Mouse (Mus musculus): ENCODE measurements at regions not wholly inside any gene's neighbourhood (a gene's known extent, or its start where the extent isn't known, plus 50 kb on each side); places are given as distances from the start of the nearest gene placed in this dataset.

DNA sequence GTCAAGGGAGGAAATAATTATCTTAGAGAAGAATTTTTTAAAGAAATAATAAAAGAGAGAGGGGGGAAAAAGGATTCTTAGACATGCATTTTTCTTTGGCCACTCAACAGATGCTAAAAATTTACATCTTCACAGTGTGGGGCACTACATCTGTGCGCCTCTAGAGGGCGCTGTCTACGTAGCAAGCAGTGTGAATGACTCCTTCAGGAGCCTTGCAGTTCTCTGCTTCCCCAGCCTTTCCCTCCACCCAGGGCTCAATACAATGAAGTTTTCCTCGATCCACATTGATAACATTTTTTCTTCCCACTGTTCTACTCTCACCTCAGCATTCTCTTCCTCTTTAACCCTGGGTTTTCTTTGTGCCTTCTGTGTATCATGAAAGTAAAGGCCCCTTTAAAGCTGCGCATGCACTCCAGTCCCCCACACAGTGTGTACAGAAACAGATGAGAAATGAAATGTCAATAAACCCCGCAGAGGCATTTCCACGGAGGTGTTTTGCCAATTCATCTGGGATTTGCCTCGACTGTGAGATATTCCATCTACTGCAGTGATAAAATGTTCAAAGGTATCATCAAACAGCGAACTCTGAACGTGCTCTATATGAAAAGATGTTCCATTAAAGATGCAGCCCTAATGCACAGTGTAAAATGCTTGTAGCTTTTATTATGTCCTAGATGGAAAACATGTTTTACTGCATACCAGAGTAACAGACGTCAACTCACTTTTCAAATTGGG is 181.2 kb downstream of the Rdh14 start:
- in situ Hi-C loops (cut with MboI; ENCODE audit: low sequenced_read_pairs): no loop called here

- in situ Hi-C loops (cut with MboI; ENCODE audit: low sequenced_read_pairs): no loop called here
Observed at GRCm38 (mm10) chr12:10572378-10572650, 181.7 kb downstream of the Rdh14 start.

GRCm38 (mm10) chr12:10573381-10573780 is 182.8 kb downstream of the Rdh14 start:
- in situ Hi-C loops (cut with MboI; ENCODE audit: low sequenced_read_pairs): no loop called here

DNA sequence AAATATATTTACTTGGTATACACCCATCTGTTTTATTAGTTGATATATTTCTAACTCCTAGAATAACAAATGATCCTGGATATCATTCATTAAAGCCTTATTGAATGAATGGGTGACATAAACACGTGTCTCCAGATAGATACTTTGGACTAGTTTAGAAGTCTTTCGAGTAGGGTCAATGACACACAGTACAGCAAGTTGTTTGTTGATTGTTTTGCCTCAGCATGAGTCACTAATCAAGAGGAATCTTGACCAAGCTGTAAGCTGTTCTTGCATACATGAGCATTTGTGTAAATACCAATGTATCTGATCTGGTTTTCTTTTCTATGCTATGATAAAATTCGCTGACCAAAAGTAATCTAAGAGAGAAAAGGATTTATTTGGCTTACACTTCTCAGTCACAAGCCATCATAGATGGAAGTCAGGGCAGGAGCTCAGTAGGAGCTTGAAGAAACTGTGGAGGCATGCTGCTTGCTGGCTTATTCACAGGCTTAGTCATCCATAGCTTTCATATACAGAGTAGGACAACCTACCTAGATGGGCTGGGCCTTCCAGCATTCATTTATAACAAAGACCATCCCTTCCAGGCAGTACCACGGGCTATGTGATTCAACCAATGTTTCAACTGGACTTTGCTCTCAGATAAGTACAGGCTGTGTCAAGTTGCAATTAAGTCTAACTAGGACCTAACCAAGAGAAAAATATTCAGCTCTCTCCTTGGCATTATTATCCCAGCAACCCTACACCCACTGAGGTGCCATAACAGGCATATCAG is 192.5 kb downstream of the Rdh14 start:
- in situ Hi-C loops (cut with MboI; ENCODE audit: low sequenced_read_pairs): no loop called here

- in situ Hi-C loops (cut with MboI; ENCODE audit: low sequenced_read_pairs): no loop called here
Observed at GRCm38 (mm10) chr12:10584026-10584425, 193.5 kb downstream of the Rdh14 start.

DNA sequence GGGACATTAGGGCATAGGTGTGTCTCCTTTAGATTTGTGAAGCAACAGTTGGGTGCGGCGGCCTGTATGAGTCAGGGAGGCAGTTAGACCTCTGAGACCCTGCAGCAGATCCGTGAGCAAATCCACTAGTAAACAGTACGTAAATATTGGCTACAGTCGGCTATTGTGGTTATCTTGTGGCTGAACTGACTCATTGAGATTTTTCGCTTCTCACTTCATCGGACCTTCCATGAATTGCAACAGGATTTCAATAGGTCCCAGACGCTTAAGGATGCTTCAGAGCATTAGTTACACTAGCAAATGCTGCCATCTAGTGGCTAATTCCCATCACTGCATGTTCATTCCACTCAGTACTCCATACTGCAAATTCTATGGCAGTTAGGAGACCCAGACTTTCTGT is 199.0 kb downstream of the Rdh14 start:
- in situ Hi-C loops (cut with MboI; ENCODE audit: low sequenced_read_pairs): no loop called here

DNA sequence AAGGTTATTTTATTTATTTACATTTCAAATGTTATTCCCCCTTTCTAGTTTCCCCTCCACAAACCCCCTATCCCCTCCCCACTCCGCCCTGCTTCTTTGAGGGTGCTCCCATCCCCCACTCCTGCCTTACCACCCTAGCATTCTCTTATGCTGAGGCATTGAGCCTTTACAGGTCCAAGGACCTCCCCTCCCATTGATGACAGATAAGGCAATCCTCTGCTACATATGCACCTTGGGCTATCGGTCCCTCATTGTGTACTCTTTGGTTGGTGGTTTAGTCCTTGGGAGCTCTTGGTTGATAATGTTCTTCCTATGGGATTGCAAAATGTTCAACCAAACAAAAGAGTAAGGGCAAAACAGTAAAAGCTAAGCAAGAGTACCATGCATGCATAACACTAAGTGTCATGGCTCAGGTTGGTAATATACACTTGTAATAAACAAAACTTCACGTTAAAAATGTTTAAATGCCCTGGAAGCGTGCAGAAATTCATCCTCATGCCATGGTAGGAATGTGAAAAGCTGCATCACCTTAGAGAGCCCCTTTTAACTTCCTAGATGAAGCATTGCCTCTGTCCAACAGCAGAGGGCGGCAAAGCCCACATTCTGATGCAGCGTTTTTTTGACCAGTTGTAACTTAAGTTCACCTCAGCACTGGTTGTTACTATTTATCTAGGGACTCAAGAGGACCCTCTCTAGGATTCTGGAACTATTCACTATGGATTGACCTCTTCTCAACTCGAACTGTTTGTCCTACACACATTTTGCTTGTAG is 207.6 kb downstream of the Rdh14 start:
- in situ Hi-C loops (cut with MboI; ENCODE audit: low sequenced_read_pairs): loop anchor here (10.0 kb wide), 1 partner anchor 577 kb away; no protein-coding TSS in a partner anchor

GRCm38 (mm10) chr12:10600111-10600510 is 209.5 kb downstream of the Rdh14 start:
- in situ Hi-C loops (cut with MboI; ENCODE audit: low sequenced_read_pairs): no loop called here

DNA sequence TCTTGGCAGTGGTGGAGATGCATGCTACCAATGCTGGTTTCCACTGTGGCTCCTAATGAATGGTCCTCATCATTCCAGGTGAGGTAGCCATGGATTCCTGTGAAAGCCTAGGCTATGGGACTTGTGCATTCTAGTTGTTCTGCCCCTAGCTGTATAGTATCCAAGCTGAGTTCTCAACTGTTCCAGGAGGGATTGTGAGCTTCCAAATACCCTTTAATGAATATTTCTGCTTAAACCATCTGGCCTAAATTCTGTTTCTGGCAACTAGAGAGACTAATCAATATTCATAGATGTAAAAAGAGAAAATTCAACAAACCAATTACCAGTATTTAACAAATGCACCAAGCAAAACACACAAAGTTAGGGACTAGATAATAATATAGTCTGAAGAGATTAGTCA is 227.7 kb downstream of the Rdh14 start:
- in situ Hi-C loops (cut with MboI; ENCODE audit: low sequenced_read_pairs): no loop called here

DNA sequence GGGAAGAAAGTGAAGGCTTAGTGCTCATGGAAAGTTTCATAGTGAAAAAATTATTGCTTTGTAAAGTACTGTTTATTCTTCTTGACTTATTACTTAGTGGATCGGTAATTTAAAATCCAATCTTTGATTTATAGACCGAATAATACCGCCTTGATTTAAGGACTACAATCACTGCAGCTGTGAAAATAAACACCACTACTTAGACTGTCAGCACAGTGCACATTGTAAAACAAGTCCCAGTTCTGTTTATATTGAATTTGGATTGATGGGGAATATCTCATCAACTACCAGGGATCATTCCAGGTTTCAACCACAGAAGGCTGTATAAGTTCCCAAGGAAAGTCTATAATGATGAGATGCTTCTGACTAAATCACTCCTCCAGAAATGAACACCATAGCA is 230.0 kb downstream of the Rdh14 start:
- in situ Hi-C loops (cut with MboI; ENCODE audit: low sequenced_read_pairs): no loop called here

- in situ Hi-C loops (cut with MboI; ENCODE audit: low sequenced_read_pairs): no loop called here
Observed at GRCm38 (mm10) chr12:10638591-10638990, 248.0 kb downstream of the Rdh14 start.

DNA sequence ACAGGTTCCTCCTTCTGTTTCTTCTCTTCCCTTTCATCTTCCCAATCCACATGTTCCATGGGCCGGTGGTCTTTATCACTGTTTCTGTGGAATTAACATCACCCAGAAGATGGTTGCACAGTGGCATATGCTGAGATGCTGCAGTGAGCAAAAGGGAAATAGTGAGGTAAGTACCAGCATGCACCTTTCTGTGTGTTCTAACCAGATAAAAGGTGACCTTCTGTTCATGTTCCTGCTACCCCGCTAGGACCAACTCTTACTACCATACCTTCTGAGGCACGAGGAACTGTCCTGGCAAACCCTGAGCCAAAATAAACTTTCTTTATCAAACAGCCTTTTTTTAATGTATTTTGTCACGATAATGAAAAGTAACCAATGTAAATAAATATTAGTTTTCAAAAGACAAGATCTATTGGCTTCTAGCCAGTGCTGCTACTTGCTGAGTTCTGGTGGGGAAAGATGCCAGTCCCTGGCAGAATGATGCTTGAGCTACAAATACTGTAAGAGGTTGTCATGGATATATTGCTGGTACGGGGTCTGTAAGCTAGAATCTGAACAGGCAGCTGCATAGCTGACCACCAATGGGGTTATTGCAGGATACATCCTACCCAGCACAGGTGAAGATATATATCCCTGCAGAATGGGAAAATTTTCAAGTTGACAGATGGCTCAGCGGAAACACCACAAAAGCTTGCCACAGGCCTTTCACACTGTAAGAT is 264.1 kb downstream of the Rdh14 start:
- in situ Hi-C loops (cut with MboI; ENCODE audit: low sequenced_read_pairs): no loop called here

DNA sequence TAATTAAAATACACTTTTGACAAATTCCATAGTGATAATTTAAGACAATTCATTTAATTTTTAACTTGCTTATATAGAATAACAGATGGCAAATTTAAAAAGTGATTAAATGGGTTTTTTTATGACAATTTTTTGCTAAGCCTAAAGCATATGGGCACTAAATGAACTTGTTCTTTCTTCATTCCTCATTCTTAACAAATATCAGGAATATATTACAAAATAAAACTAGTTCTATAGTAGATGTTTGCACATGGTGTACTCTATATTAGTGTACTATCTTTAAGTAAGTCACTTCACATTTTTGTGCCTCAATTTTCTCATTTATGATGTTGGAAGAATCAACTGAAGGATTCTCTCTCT is 264.6 kb downstream of the Rdh14 start:
- in situ Hi-C loops (cut with MboI; ENCODE audit: low sequenced_read_pairs): no loop called here

GRCm38 (mm10) chr12:10658826-10659225 is 268.3 kb downstream of the Rdh14 start:
- in situ Hi-C loops (cut with MboI; ENCODE audit: low sequenced_read_pairs): no loop called here

- in situ Hi-C loops (cut with MboI; ENCODE audit: low sequenced_read_pairs): no loop called here
Observed at GRCm38 (mm10) chr12:10686747-10687146, 296.2 kb downstream of the Rdh14 start.
